Mouse (Mus musculus): ENCODE data around the gene Fndc3b. TPM values are rescaled to one million over a fixed set of nuclear protein-coding genes. Genes with fewer than 3 reads are reported as not detected.

Fndc3b gene
- total RNA-seq, 2 experiments from 2014 or later, result 0.28 to 2.8 TPM

DNA sequence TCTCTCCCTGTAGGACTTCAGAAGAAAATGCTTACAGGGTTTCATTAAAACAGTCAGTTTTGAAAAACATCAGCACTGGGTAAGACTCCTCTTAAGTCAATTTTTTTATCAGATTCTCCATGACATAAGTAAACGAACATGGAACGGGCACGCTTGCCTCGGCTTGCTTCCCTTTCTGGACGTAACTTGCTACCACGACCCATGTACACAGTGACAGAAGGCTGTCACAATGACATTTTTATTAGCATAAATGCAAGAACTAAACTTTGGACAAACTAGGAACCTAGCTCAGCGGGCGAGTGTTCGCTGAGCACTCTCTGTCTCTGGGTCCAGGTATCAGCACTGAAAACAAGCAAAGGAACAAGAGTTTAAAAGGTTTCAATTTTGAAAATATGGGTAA is 136.9 kb downstream of the Fndc3b start:
- no peak for ATAC-seq (replicated peaks; ENCODE audit: low FRiP score, low TSS enrichment, poor library complexity, severe bottlenecking)

DNA sequence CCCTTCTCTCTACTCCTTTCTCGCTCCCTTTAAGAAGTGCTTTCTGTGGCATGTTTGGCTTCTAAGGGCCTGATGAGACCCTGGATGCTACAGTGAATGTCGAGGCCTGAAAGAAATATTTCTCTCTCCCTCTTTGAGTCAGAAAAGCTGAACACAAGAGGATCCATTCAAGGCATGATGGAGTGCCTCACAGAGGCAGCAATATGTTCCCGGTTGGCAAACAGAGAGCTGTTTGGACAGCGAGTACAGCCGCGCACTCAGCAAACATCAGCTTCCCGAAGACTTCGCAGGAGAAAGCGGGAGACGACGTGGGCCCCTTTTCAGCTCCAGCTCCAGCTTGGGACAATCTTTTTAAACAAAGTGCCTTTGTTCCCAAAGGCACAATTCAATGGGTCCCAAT is 137.6 kb downstream of the Fndc3b start:
- no peak for ATAC-seq (replicated peaks; ENCODE audit: low FRiP score, low TSS enrichment, poor library complexity, severe bottlenecking)

GRCm38 (mm10) chr3:27572305-27572704 is 138.8 kb downstream of the Fndc3b start:
- no peak for ATAC-seq (replicated peaks; ENCODE audit: low FRiP score, low TSS enrichment, poor library complexity, severe bottlenecking)

DNA sequence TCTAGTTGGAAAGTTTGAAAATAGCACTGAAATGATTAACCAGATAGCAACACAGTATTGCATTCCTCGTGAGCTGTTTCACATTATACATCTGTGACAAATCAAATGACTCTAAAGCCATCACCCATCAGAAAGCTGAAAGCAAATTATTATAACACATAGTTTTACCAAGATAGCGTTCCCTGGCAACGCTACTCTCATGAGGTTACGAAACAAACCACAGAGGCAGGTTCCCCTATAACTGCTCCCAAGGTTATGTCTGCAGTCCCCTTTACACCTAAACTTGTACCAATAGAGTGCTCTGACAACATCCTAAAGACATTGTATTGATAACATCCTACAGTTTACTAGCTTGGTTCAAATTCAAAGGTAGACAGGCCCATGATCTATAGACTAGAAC is 145.8 kb downstream of the Fndc3b start:
- no peak for ATAC-seq (replicated peaks; ENCODE audit: low FRiP score, low TSS enrichment, poor library complexity, severe bottlenecking)

GRCm38 (mm10) chr3:27563047-27563624 is 148.0 kb downstream of the Fndc3b start:
- no peak for ATAC-seq (replicated peaks; ENCODE audit: low FRiP score, low TSS enrichment, poor library complexity, severe bottlenecking)

DNA sequence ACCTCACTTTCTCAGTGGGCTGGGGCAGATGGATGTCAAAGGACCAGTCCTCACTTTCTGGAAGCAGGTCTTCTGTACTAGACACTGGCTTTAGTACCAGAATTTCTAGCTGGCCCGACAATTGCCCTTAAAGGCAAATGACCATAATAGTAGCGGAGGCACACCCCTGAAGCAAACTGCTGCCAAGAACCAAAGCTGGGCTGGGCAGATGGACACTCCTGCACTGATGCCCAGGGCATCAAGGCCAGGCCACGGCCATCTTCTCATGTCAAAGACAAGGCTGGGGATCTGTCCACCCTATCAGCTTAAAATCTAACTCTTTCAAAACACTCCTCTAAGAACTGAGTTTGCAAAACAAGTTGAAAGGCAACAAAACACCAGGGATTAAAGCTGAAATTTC is 148.6 kb downstream of the Fndc3b start:
- no peak for ATAC-seq (replicated peaks; ENCODE audit: low FRiP score, low TSS enrichment, poor library complexity, severe bottlenecking)

DNA sequence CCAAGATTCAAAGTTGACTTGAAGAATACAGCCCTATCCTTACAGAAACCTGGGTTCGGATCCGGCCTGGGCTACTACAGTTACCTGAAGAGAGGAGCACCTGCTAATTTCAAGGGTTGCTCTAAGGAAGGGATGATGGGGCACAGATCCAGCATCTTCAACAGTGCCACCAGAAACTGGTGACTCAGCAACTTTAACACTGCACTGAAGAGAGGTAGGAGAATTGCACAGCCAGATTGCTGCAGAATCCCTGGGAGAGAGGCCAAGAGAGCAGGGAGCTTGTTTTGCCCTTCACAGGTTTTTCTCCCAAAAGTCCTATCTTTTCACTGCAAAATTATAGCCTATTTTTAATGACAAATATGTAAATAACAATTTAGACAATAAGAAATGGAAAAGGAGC is 149.2 kb downstream of the Fndc3b start:
- ATAC-seq (replicated peaks; ENCODE audit: low FRiP score, low TSS enrichment, poor library complexity, severe bottlenecking), result no peak

- ATAC-seq (replicated peaks; ENCODE audit: low FRiP score, low TSS enrichment, poor library complexity, severe bottlenecking), result no peak
Observed at GRCm38 (mm10) chr3:27559316-27559715, 151.8 kb downstream of the Fndc3b start.

GRCm38 (mm10) chr3:27557100-27558004 is 153.8 kb downstream of the Fndc3b start:
- ATAC-seq (replicated peaks; ENCODE audit: low FRiP score, low TSS enrichment, poor library complexity, severe bottlenecking), result no peak

DNA sequence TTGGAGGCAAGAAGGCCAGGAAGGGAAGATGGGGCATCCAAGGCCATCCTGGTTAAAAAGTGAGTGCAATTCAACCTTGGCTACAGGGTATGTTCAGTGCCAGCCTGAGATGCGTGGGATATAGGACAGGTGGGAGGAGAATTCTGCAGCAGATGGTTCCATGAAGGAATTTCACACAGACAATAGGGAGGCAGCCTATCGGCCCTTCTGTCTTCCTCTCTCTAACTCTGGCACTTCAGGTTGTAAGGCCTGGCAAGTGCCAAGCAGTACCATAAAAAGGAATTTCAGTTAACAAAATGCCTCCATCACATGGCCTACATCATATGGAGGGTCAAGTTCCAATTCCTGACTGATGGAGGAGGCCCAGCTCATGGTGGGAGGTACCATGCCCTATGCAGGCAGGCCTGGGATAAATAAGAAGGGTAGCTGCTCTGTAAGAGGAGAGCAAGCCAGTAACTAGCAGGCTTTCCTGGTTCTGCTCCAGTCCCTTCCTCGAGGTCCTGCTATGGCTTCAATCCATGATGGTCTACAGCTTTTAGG is 155.6 kb downstream of the Fndc3b start:
- ATAC-seq (replicated peaks; ENCODE audit: low FRiP score, low TSS enrichment, poor library complexity, severe bottlenecking), result no peak

DNA sequence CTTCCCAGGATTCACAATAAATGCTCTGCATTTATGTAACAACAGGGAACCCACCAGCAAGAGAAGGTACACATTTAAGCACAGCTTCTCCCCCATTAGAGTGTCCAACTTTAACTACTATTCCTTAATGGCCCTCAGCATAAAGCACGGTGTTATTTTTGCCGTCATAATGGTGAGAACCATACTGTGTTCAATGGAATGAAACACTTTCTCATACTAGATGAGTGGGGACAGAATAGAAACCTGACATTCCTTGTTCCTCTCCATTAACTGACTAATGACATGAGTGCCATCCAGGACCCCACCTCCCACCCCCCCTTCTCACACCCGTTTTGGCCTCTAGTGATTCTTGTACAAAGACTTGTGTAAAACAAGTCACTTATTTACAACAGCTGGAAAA is 156.8 kb downstream of the Fndc3b start:
- ATAC-seq (replicated peaks; ENCODE audit: low FRiP score, low TSS enrichment, poor library complexity, severe bottlenecking), result no peak

DNA sequence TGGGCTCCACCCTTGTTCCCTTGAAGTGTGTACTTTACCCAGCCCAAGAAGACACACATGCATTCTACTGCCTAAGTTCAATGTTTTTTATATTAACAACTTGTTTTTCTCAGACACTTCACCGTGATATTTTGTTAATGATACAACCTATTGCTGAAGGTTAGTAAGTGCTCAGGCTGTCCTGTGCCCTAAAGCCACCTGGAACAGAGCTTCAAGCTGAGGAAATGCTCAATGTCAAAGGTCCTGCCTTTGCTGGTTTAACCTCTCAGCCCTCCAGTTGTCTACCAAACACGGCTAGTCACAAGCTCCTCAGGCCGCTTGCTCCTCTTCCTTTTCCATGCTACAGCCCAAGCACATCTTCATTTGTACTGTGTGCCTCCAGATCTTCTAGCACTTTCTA is 157.3 kb downstream of the Fndc3b start:
- no peak for ATAC-seq (replicated peaks; ENCODE audit: low FRiP score, low TSS enrichment, poor library complexity, severe bottlenecking)

- ATAC-seq (replicated peaks; ENCODE audit: low FRiP score, low TSS enrichment, poor library complexity, severe bottlenecking), result no peak
Observed at GRCm38 (mm10) chr3:27551005-27551404, 160.1 kb downstream of the Fndc3b start.

DNA sequence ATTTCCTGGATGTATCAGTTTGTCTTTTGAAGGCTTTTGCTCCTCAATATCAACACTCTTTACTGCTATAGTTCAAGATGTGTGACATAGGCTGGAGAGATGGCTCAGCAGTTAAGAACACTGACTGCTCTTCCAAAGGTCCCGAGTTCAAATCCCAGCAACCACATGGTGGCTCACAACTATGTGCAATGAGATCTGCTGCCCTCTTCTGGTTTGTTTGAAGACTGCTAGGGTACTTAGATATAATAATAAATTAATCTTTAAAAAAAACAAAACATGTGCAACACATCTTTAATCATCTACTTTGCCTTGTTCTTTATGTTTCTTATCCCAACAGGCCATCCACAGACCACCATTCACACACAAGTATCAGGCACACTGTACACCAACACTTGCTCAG is 160.7 kb downstream of the Fndc3b start:
- ATAC-seq (replicated peaks; ENCODE audit: low FRiP score, low TSS enrichment, poor library complexity, severe bottlenecking), result no peak

DNA sequence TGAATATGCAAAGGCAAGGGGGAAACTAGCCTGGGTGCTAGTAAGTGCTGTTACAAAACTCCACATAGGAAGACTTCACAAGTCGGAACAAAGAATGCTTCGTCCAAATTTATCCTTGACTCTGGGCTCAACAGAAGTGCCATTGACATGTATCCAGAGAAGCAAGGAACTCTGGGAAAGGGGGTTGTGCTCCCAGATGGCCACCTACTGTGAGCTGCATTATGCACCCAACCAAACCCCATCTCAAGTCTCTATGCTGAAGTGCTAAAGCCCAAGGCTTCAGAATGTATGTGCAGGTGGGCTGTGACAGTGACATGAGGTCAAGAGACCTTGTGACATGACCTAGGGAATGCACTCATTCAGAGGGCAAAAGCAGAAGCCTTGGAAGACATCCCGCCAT is 165.5 kb downstream of the Fndc3b start:
- no peak for ATAC-seq (replicated peaks; ENCODE audit: low FRiP score, low TSS enrichment, poor library complexity, severe bottlenecking)

GRCm38 (mm10) chr3:27544061-27544460 is 167.0 kb downstream of the Fndc3b start:
- ATAC-seq (replicated peaks; ENCODE audit: low FRiP score, low TSS enrichment, poor library complexity, severe bottlenecking), result no peak

DNA sequence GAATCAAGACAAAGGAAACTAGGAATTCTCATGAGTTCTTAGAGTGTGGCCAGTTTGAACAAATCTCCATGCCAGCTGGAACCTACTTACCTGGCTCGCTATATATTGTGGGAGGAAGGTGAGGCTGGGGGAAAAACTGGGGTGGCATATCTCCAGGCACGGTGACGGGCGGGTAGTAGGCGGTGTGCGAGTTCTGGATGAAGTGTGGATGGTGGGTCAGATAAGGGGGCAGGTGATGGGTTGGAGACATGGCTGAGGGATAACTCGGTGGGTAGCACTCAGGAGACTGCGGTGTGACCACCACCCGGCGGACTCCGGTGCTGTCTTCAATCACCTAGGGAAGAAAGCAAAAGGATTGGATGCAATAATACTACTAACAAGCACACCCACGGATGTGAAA is 169.3 kb downstream of the Fndc3b start:
- ATAC-seq (replicated peaks; ENCODE audit: low FRiP score, low TSS enrichment, poor library complexity, severe bottlenecking), result no peak

DNA sequence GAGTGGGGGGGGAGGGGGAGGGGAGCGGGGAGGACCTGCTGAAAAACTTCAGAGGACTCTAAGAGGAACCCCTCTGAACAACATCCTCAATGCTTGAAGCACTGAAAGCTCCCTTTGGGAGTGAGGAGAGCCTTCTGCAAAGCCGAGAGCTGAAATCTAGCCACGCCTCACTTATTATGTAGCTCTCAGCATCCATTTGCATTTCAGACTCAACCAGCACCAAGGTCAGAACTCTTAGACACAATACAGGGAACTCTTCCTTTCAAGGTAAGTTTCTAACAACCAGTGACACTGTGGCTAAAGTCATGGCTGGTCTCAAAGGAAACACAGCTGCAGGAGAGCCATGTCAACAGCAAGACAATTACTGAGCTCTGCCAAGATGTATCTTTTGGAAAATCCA is 169.9 kb downstream of the Fndc3b start:
- no peak for ATAC-seq (replicated peaks; ENCODE audit: low FRiP score, low TSS enrichment, poor library complexity, severe bottlenecking)

DNA sequence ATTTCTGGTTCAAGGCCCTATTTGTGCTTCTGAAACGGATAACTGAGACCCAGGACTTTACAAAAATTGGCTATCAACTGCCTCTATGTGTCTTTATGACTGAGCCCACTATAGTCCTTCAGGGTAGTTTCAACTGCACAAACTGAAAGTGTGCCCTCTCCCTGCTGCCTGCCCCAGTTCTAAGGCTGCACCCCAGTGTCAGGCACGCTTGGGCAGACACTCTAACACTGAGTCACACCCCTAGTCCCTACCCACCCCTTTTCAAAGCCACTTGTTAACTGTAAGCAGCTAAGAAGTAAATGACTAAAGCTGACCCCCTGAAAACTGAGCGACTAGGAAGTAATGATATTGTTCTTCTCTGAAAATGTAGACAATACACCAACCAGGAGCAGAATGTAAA is 176.9 kb downstream of the Fndc3b start:
- ATAC-seq (replicated peaks; ENCODE audit: low FRiP score, low TSS enrichment, poor library complexity, severe bottlenecking), result no peak

DNA sequence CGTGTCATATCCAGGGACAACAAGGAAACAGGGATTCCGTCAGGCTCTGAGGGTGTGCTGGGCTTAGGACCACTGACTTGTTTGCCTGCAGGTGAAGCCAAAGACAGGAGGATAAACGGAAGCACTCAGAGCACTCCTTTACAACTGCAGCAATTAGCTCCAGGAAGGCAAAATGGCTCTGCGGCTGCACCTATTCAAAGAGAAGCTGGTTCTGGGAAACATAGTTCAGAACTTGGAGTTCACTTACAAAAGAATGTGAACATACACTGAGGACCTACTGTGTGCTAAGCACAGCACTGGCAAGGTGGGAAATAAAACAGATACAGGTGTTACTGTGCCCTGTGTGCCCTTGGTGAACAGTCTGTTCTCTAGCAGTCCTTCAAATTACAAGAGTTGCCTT is 177.4 kb downstream of the Fndc3b start:
- ATAC-seq (replicated peaks; ENCODE audit: low FRiP score, low TSS enrichment, poor library complexity, severe bottlenecking), result no peak

DNA sequence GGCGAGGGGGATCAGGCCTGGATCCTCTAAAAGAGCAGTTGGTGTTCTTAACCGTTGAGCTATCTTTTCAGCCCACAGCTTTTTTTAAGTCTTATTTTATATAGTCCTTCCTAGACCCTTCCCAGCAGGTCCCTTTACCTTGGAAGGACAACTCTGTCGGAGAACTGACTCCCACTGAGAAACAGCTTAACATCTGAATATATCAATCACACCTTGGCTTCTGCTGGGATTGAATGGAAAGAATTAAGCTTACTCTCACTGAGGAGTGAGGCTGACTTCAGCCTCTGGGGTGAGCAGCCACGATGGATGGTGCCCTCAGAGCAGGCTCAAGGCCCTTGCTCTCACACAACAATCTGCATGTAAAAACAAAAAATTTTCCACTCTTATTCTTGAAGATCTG is 179.1 kb downstream of the Fndc3b start:
- ATAC-seq (replicated peaks; ENCODE audit: low FRiP score, low TSS enrichment, poor library complexity, severe bottlenecking), result no peak

Data from megakaryocyte-erythroid progenitor cell, adult 5-6 weeks (primary cell).